In genomic region chr7:16402968-16403948, GRCm38 (mm10) we compare ENCODE assay signal across 8 mouse cellular contexts. TPM values are rescaled to one million over a fixed set of nuclear protein-coding genes. Genes with fewer than 3 reads are reported as not detected.
DNase-seq lines count a peak whose midpoint lies in the region; ATAC-seq and TF ChIP-seq lines count a peak whose summit lies in the region.

No protein-coding gene starts in this region.

- H3K9me3 ChIP-seq in liver, postnatal 0 days (ENCODE audit: low read length) = no peaks in the 10 kb centered on the region
- H3K9me3 ChIP-seq in neural tube, embryonic 15.5 days (replicated peaks) = no peaks in the 10 kb centered on the region

- TF ChIP-seq EP300 in liver, postnatal 0 days (IDR thresholded peaks at IDR 0.05; ENCODE audit: low read depth) = 0 out of 2 replicates have a peak, but pooled peaks have one; percentile 40

- 15% methylated on average over 21 of the region's 21 CpGs for WGBS in liver, postnatal 0 days (ENCODE audit: insufficient replicate concordance)
- 11% methylated on average over 21 of the region's 21 CpGs for WGBS in neural tube, embryonic 15.5 days

- peak overlapping the region; percentile 86 for H3K4me2 ChIP-seq in liver, postnatal 0 days (ENCODE audit: low read depth, low read length)
- H3K4me2 ChIP-seq in neural tube, embryonic 15.5 days = peak overlapping the region; percentile 71

- peak overlapping the region; percentile 100 for H3K27ac ChIP-seq in left cerebral cortex, adult 2 months
- peak overlapping the region; percentile 100 for H3K27ac ChIP-seq in liver, postnatal 0 days (ENCODE audit: low read depth)
- H3K27ac ChIP-seq in neural tube, embryonic 15.5 days (replicated peaks) = peak overlapping the region; percentile 100

- 0 out of 2 replicates have a peak, but pooled peaks cover 2% of the 10 kb centered on the region for H3K36me3 ChIP-seq in liver, postnatal 0 days (replicated peaks; ENCODE audit: insufficient read depth, low read length)
- H3K36me3 ChIP-seq in neural tube, embryonic 15.5 days = no peaks in the 10 kb centered on the region

- H3K4me1 ChIP-seq in liver, postnatal 0 days (ENCODE audit: insufficient read depth) = peaks cover 52% of the 10 kb centered on the region
- peaks cover 40% of the 10 kb centered on the region for H3K4me1 ChIP-seq in neural tube, embryonic 15.5 days

- TF ChIP-seq CTCF in left cerebral cortex, adult 2 months (IDR thresholded peaks at IDR 0.05) = no peak
- TF ChIP-seq CTCF in liver, postnatal 0 days (IDR thresholded peaks at IDR 0.05; ENCODE audit: low read depth) = no peak

- H3K27me3 ChIP-seq in liver, postnatal 0 days (ENCODE audit: insufficient read depth, low read length) = no peaks in the 10 kb centered on the region
- H3K27me3 ChIP-seq in neural tube, embryonic 15.5 days (replicated peaks) = no peaks in the 10 kb centered on the region

- H3K9ac ChIP-seq in liver, postnatal 0 days (replicated peaks) = peak overlapping the region; percentile 100
- peak overlapping the region; percentile 100 for H3K9ac ChIP-seq in neural tube, embryonic 15.5 days (replicated peaks)

- peak in 1 of 2 experiments; percentile 22 for DNase-seq in left cerebral cortex, adult 2 months (ENCODE audit: extremely low spot score in 1 of 2, low spot score in 2 of 2)
- no peak for DNase-seq in left cerebral cortex, postnatal 36 days (ENCODE audit: low spot score in 2 of 2)
- DNase-seq in cerebellum, postnatal 25 days = peak; percentile 33 to 35
- peak; percentile 40 to 60 for DNase-seq in heart, postnatal 36 days
- peak; percentile 66 for DNase-seq in liver, postnatal 0 days
- DNase-seq in layer of hippocampus, postnatal 10 days (ENCODE audit: low spot score in 2 of 2) = no peak
- no peak for DNase-seq in right cerebral cortex, postnatal 10 days (ENCODE audit: low spot score in 2 of 2)

- H3K4me3 ChIP-seq in left cerebral cortex, adult 2 months = peak overlapping the region; percentile 98
- peak overlapping the region; percentile 88 for H3K4me3 ChIP-seq in liver, postnatal 0 days (ENCODE audit: low read depth, low read length)
- peak overlapping the region; percentile 84 for H3K4me3 ChIP-seq in neural tube, embryonic 15.5 days (replicated peaks)

- intact Hi-C loops in left cerebral cortex, adult 2 months (cut with DNase I) = loop anchor here (2.0 to 5.0 kb wide), 2 partner anchors 210 to 419 kb away; no protein-coding TSS in a partner anchor
- intact Hi-C loops in left cerebral cortex, postnatal 36 days (cut with DNase I) = no loop called here
- intact Hi-C loops in heart, postnatal 36 days (cut with DNase I) = no loop called here

- ATAC-seq in liver, postnatal 0 days = no peak
- ATAC-seq in neural tube, embryonic 15.5 days (ENCODE audit: low FRiP score) = no peak

RNA-seq across cellular contexts. Expression of gene Zc3h4, which starts 2.5 kb away (rescaled TPM):
- 10 to 100 TPM; 58.3 to 58.7 TPM for total RNA-seq in left cerebral cortex, adult 2 months (2021)
- total RNA-seq in left cerebral cortex, postnatal 36 days (2021) = 10 to 100 TPM; 66.3 to 67.7 TPM
- 10 to 100 TPM; 28.9 to 37.8 TPM for total RNA-seq in heart, postnatal 36 days (2021)
- polyA plus RNA-seq in liver, postnatal 0 days (2015; fragmentation: Nextera tagmentation; extraction: Ambion mirVana) = 4.7 and 5.2 TPM in 2 replicates
- 14.5 and 17.3 TPM in 2 replicates for polyA plus RNA-seq in neural tube, embryonic 15.5 days (2015; fragmentation: Nextera tagmentation; extraction: Ambion mirVana)
- total RNA-seq in layer of hippocampus, postnatal 10 days (2021) = 10 to 100 TPM; 46.4 to 52.8 TPM

RNA-seq across cellular contexts. Expression of gene Sae1, which starts 15.7 kb away (rescaled TPM):
- 100 to 1,000 TPM; 100 to 105 TPM for total RNA-seq in left cerebral cortex, adult 2 months (2021)
- total RNA-seq in left cerebral cortex, postnatal 36 days (2021) = 100 to 1,000 TPM; 104 to 111 TPM
- 10 to 100 TPM; 33.6 to 35.7 TPM for total RNA-seq in heart, postnatal 36 days (2021)
- polyA plus RNA-seq in liver, postnatal 0 days (2015; fragmentation: Nextera tagmentation; extraction: Ambion mirVana) = 48.3 and 51.9 TPM in 2 replicates
- polyA plus RNA-seq in neural tube, embryonic 15.5 days (2015; fragmentation: Nextera tagmentation; extraction: Ambion mirVana) = 239 and 275 TPM in 2 replicates
- total RNA-seq in layer of hippocampus, postnatal 10 days (2021) = 100 to 1,000 TPM; 106 to 115 TPM

RNA-seq across cellular contexts. Expression of gene Tmem160, which starts 49.3 kb away (rescaled TPM):
- total RNA-seq in left cerebral cortex, adult 2 months (2021) = 10 to 100 TPM; 68.0 to 69.0 TPM
- total RNA-seq in left cerebral cortex, postnatal 36 days (2021) = 10 to 100 TPM; 62.3 to 85.7 TPM
- 10 to 100 TPM; 79.4 to 89.8 TPM for total RNA-seq in heart, postnatal 36 days (2021)
- 38.7 and 43.0 TPM in 2 replicates for polyA plus RNA-seq in liver, postnatal 0 days (2015; fragmentation: Nextera tagmentation; extraction: Ambion mirVana)
- 66.4 and 72.3 TPM in 2 replicates for polyA plus RNA-seq in neural tube, embryonic 15.5 days (2015; fragmentation: Nextera tagmentation; extraction: Ambion mirVana)
- total RNA-seq in layer of hippocampus, postnatal 10 days (2021) = 100 to 1,000 TPM in 1 of 2 experiments, 10 to 100 TPM in 1; 86.4 to 103 TPM

Comparison
In these comparisons a context has a peak if more than half of its experiments do, and no peak if none do; other contexts are left out.
1. DNase-seq: peak in cerebellum, postnatal 25 days (2 of 2), heart, postnatal 36 days (2 of 2) and liver, postnatal 0 days (single experiment); none in left cerebral cortex, postnatal 36 days (0 of 2), layer of hippocampus, postnatal 10 days (0 of 2) and right cerebral cortex, postnatal 10 days (0 of 2).
2. Peak in every context shown above with its lines, with median percentiles within 50 percentile points of each other: H3K27ac ChIP-seq and H3K4me3 ChIP-seq.